Mouse (Mus musculus): ENCODE results near the gene Nubpl. TPM values are rescaled to one million over a fixed set of nuclear protein-coding genes. Genes with fewer than 3 reads are reported as not detected.

Gene Nubpl
- polyA plus RNA-seq, 1 experiment from 2014 or later = 8.3 TPM

- Histone ChIP-seq H3K36me3 (replicated peaks) (no peaks in the 10 kb centered on the region), H3K9ac (no peak overlapping the region), H3K4me3 (no peak overlapping the region), H3K4me2 (no peak overlapping the region), H3K27me3 (replicated peaks) (no peaks in the 10 kb centered on the region), H3K27ac (no peak overlapping the region), H3K9me3 (no peaks in the 10 kb centered on the region), H3K4me1 (no peaks in the 10 kb centered on the region)
- WGBS = 26% methylated on average over 3 of the region's 3 CpGs
- no peak for ATAC-seq (replicated peaks)
Observed at GRCm38 (mm10) chr12:52350276-52350675, 252.7 kb downstream of the Nubpl start.

GRCm38 (mm10) chr12:52359484-52359883, 261.9 kb downstream of the Nubpl start:
- H3K4me3 ChIP-seq = no peak overlapping the region
- no peak overlapping the region for H3K9ac ChIP-seq
- no peak overlapping the region for H3K4me2 ChIP-seq
- WGBS = 76% methylated on average over 10 of the region's 10 CpGs
- no peak overlapping the region for H3K27ac ChIP-seq
- H3K36me3 ChIP-seq (replicated peaks) = no peaks in the 10 kb centered on the region
- H3K27me3 ChIP-seq (replicated peaks) = no peaks in the 10 kb centered on the region
- peaks cover 4% of the 10 kb centered on the region; the same call in 1 of the 2 replicates for H3K4me1 ChIP-seq
- H3K9me3 ChIP-seq = no peaks in the 10 kb centered on the region
- no peak for ATAC-seq (replicated peaks)

GRCm38 (mm10) chr12:52360136-52360535, 262.6 kb downstream of the Nubpl start:
- no peaks in the 10 kb centered on the region for H3K9me3 ChIP-seq
- 74% methylated on average over 3 of the region's 3 CpGs for WGBS

DNA sequence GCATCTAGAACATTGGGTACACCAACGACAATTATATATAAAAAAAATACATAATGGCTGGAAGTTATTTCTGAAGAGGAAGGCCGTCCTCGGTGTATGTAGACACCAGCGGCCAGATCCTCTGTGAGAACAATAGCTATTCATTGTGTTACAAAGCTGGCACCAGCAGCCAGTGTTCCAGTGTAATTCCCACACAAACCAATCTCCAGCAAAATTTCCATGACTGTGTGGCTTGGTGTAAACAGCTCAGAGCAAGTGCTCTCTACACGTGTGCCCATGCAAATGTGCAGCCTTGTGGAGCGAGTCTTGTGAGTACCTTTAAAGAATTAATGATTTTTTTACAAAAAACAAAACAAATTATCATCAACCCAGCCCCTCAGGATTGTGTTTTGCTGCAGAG, 263.7 kb downstream of the Nubpl start:
- 0 out of 2 replicates have a peak, but pooled peaks have one; percentile 42 for ATAC-seq (replicated peaks)
- Histone ChIP-seq H3K9ac (no peak overlapping the region), H3K4me2 (no peak overlapping the region), H3K27me3 (replicated peaks) (no peaks in the 10 kb centered on the region), H3K4me1 (peaks cover 4% of the 10 kb centered on the region; the same call in 1 of the 2 replicates), H3K4me3 (no peak overlapping the region), H3K9me3 (no peaks in the 10 kb centered on the region), H3K27ac (no peak overlapping the region), H3K36me3 (replicated peaks) (no peaks in the 10 kb centered on the region)
- 14% methylated on average over 6 of the region's 6 CpGs for WGBS

More at GRCm38 (mm10) chr12:52360136-52360535, 262.6 kb downstream of the Nubpl start:
- Histone ChIP-seq H3K27me3 (replicated peaks) (no peaks in the 10 kb centered on the region), H3K9ac (no peak overlapping the region), H3K27ac (no peak overlapping the region), H3K36me3 (replicated peaks) (no peaks in the 10 kb centered on the region), H3K4me2 (no peak overlapping the region), H3K4me1 (peaks cover 4% of the 10 kb centered on the region; the same call in 1 of the 2 replicates), H3K4me3 (no peak overlapping the region)
- ATAC-seq (replicated peaks) = no peak

Other genes with a start within 250 kb of the Nubpl start
- 7.3 and 7.5 TPM in 2 replicates for gene Heatr5a, start 126.4 kb upstream of the Nubpl start, polyA plus RNA-seq (2015; fragmentation: Nextera tagmentation; extraction: Ambion mirVana)
- 19.1 and 19.2 TPM in 2 replicates for gene Dtd2, start 91.2 kb upstream of the Nubpl start, polyA plus RNA-seq (2015; fragmentation: Nextera tagmentation; extraction: Ambion mirVana)
- not detected in 2 replicates for gene Gpr33, start 69.7 kb upstream of the Nubpl start, polyA plus RNA-seq (2015; fragmentation: Nextera tagmentation; extraction: Ambion mirVana)

Data from midbrain, embryonic 15.5 days (tissue).